Mouse (Mus musculus): Measurements from ENCODE around the gene Ticam1.
"Not testable (repeated sequence)": the region's sequence is repeated elsewhere in the genome, so short reads cannot be mapped to it uniquely, and the experiment has no call there.

- TF ChIP-seq POLR2A (IDR thresholded peaks at IDR 0.05; ENCODE audit: insufficient read depth, low read length); CTCF (IDR thresholded peaks at IDR 0.05; ENCODE audit: low read depth, low read length); EP300 (IDR thresholded peaks at IDR 0.05; ENCODE audit: insufficient read depth, low read depth, low read length): not testable (repeated sequence)
Measured at GRCm38 (mm10) chr17:56258812-56259211, 17.8 kb downstream of the Ticam1 start.

All from ES-Bruce4 (cell line).